Mouse (Mus musculus): ENCODE measurements at regions not wholly inside any gene's neighbourhood (a gene's known extent, or its start where the extent isn't known, plus 50 kb on each side); places are given as distances from the start of the nearest gene placed in this dataset.

DNA sequence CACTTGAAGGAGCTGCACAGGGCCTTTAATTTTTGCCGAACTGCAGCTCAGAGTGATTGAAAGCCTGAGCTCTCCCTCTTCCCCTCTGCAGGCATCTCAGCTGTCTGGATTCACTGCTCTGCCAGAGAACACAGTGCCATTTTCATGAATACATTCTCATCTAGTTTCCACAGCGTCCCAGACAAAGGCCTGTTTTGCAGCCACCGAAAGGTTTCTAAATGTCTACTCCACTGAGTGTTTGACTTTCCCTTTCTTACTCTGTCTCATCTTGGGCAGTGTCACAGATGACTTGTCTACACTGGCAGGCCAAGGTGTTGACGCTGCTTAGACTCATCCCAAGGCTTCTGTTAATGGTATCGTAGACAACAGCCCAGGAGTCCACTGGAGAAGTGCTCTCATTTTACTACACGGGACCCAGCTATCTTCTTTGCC lies 251.8 kb upstream of the Adcy2 start:
- no peaks in the 10 kb centered on the region for H3K36me3 ChIP-seq (ENCODE audit: control insufficient read depth, insufficient read depth, low read length)
- H3K4me1 ChIP-seq (ENCODE audit: control insufficient read depth, insufficient read depth, low read length) = no peaks in the 10 kb centered on the region
- no peaks in the 10 kb centered on the region for H3K27me3 ChIP-seq (ENCODE audit: control insufficient read depth, insufficient read depth, low read length)
- H3K27ac ChIP-seq (ENCODE audit: control insufficient read depth, insufficient read depth, low read depth, low read length) = no peak overlapping the region
- TF ChIP-seq CTCF (IDR thresholded peaks at IDR 0.05; ENCODE audit: control insufficient read depth, insufficient read depth, insufficient replicate concordance, low read depth, low read length) = no peak
- no peak for TF ChIP-seq POLR2A (IDR thresholded peaks at IDR 0.05; ENCODE audit: control insufficient read depth, low read depth, low read length)
- no peak overlapping the region for H3K4me3 ChIP-seq (ENCODE audit: control insufficient read depth, low read depth, low read length)

- no peaks in the 10 kb centered on the region for H3K27me3 ChIP-seq (ENCODE audit: control insufficient read depth, insufficient read depth, low read length)
- no peak overlapping the region for H3K4me3 ChIP-seq (ENCODE audit: control insufficient read depth, low read depth, low read length)
- H3K36me3 ChIP-seq (ENCODE audit: control insufficient read depth, insufficient read depth, low read length) = no peaks in the 10 kb centered on the region
- TF ChIP-seq POLR2A (IDR thresholded peaks at IDR 0.05; ENCODE audit: control insufficient read depth, low read depth, low read length) = no peak
- TF ChIP-seq CTCF (IDR thresholded peaks at IDR 0.05; ENCODE audit: control insufficient read depth, insufficient read depth, insufficient replicate concordance, low read depth, low read length) = no peak
- H3K27ac ChIP-seq (ENCODE audit: control insufficient read depth, insufficient read depth, low read depth, low read length) = no peak overlapping the region
- H3K4me1 ChIP-seq (ENCODE audit: control insufficient read depth, insufficient read depth, low read length) = no peaks in the 10 kb centered on the region
Measured at GRCm38 (mm10) chr13:69252335-69252734, 253.0 kb upstream of the Adcy2 start.

- Histone ChIP-seq H3K27me3 (ENCODE audit: control insufficient read depth, insufficient read depth, low read length) (no peaks in the 10 kb centered on the region), H3K36me3 (ENCODE audit: control insufficient read depth, insufficient read depth, low read length) (no peaks in the 10 kb centered on the region), H3K27ac (ENCODE audit: control insufficient read depth, insufficient read depth, low read depth, low read length) (no peak overlapping the region), H3K4me1 (ENCODE audit: control insufficient read depth, insufficient read depth, low read length) (no peaks in the 10 kb centered on the region), H3K4me3 (ENCODE audit: control insufficient read depth, low read depth, low read length) (no peak overlapping the region)
- TF ChIP-seq POLR2A (IDR thresholded peaks at IDR 0.05; ENCODE audit: control insufficient read depth, low read depth, low read length) (no peak), CTCF (IDR thresholded peaks at IDR 0.05; ENCODE audit: control insufficient read depth, insufficient read depth, insufficient replicate concordance, low read depth, low read length) (no peak)
Measured at GRCm38 (mm10) chr13:69260485-69260884, 261.1 kb upstream of the Adcy2 start.

DNA sequence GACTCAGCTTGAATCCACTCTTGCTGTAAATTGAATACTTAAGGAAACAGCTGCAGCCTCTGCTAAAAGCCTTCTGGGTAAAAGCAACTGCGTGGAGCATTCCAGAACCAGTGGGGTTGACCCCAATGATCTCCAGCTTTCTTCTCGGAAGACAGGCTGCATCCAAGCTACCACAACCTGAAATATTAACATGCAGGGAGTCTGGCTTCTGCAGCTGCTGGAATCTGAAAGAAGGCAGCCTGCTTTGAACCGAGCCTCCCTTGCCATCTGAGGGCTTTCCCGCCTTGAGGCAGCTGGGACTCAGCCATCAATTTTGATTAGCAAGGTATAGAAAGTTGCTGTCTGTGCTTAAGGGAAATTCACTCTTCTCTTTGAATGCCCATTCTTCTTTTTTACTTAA lies 261.6 kb upstream of the Adcy2 start:
- no peak overlapping the region for H3K4me3 ChIP-seq (ENCODE audit: control insufficient read depth, low read depth, low read length)
- no peaks in the 10 kb centered on the region for H3K36me3 ChIP-seq (ENCODE audit: control insufficient read depth, insufficient read depth, low read length)
- no peaks in the 10 kb centered on the region for H3K4me1 ChIP-seq (ENCODE audit: control insufficient read depth, insufficient read depth, low read length)
- no peak overlapping the region for H3K27ac ChIP-seq (ENCODE audit: control insufficient read depth, insufficient read depth, low read depth, low read length)
- TF ChIP-seq POLR2A (IDR thresholded peaks at IDR 0.05; ENCODE audit: control insufficient read depth, low read depth, low read length) = no peak
- H3K27me3 ChIP-seq (ENCODE audit: control insufficient read depth, insufficient read depth, low read length) = no peaks in the 10 kb centered on the region

DNA sequence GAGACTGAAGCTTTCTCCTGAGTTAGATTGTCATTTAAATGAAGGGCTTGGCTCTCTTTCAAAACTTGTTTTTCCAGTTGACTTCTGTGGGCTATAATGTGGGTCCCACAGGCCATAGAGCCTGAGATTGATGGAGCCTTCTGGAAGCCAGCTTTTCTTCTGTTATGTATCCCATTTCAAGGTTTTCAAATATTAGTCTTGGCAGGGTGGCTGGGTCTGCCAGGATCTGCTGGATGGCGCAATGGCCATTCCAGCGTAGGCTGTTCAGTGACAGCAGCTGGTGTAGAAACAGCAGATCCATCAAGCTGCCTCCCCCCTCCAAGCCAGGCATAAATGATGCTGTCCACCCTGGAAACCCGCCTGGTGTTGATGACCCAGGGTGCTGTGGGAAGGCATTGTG lies 264.4 kb upstream of the Adcy2 start:
- no peaks in the 10 kb centered on the region for H3K36me3 ChIP-seq (ENCODE audit: control insufficient read depth, insufficient read depth, low read length)
- no peaks in the 10 kb centered on the region for H3K4me1 ChIP-seq (ENCODE audit: control insufficient read depth, insufficient read depth, low read length)
- no peak for TF ChIP-seq POLR2A (IDR thresholded peaks at IDR 0.05; ENCODE audit: control insufficient read depth, low read depth, low read length)
- TF ChIP-seq CTCF (IDR thresholded peaks at IDR 0.05; ENCODE audit: control insufficient read depth, insufficient read depth, insufficient replicate concordance, low read depth, low read length) = no peak
- no peak overlapping the region for H3K4me3 ChIP-seq (ENCODE audit: control insufficient read depth, low read depth, low read length)
- H3K27me3 ChIP-seq (ENCODE audit: control insufficient read depth, insufficient read depth, low read length) = no peaks in the 10 kb centered on the region
- no peak overlapping the region for H3K27ac ChIP-seq (ENCODE audit: control insufficient read depth, insufficient read depth, low read depth, low read length)

DNA sequence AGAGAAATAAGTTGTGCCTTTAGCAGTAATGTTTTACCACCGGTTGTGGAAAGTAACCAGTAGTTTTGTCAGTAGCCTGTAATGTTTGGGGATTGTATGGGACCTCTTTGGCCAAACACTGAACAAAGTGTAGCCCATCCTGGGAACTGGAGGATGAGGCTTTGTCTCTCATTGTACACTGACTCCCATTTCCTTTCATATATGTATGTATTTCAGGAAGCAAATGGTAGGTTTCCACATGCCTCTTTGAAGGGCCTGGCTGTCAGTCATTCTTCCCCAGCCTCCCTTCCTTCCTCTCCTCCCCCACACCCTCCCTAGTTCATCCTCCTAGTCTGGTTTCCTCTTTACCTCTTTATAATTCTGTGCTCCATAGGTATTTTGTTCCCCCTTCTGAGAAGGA lies 266.7 kb upstream of the Adcy2 start:
- no peaks in the 10 kb centered on the region for H3K4me1 ChIP-seq (ENCODE audit: control insufficient read depth, insufficient read depth, low read length)
- TF ChIP-seq POLR2A (IDR thresholded peaks at IDR 0.05; ENCODE audit: control insufficient read depth, low read depth, low read length) = no peak
- no peak for TF ChIP-seq CTCF (IDR thresholded peaks at IDR 0.05; ENCODE audit: control insufficient read depth, insufficient read depth, insufficient replicate concordance, low read depth, low read length)
- H3K27ac ChIP-seq (ENCODE audit: control insufficient read depth, insufficient read depth, low read depth, low read length) = no peak overlapping the region
- no peak overlapping the region for H3K4me3 ChIP-seq (ENCODE audit: control insufficient read depth, low read depth, low read length)
- H3K36me3 ChIP-seq (ENCODE audit: control insufficient read depth, insufficient read depth, low read length) = no peaks in the 10 kb centered on the region
- H3K27me3 ChIP-seq (ENCODE audit: control insufficient read depth, insufficient read depth, low read length) = no peaks in the 10 kb centered on the region

DNA sequence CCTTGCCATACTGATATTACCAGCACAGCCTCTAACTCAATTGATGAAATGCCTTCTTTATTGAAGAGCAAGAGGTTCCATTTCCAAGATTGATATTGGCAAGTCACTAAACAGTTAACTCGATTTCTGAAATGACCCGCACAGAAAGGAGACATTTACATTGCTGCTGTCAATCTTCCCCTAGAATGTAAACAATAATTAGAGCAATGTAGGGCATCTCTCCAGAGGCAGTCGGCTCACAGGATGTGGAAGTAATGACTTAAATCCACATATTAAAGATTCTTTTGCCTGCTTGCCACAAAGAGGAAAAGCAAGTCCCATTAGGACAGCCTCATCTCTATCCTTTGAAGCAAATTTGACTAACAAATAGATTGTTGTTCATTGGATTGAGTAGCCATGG lies 261.0 kb upstream of the Nsun2 start:
- no peak for TF ChIP-seq POLR2A (IDR thresholded peaks at IDR 0.05; ENCODE audit: control insufficient read depth, low read depth, low read length)
- TF ChIP-seq CTCF (IDR thresholded peaks at IDR 0.05; ENCODE audit: control insufficient read depth, insufficient read depth, insufficient replicate concordance, low read depth, low read length) = no peak

GRCm38 (mm10) chr13:69279647-69280046 lies 253.9 kb upstream of the Nsun2 start:
- Histone ChIP-seq H3K27ac (ENCODE audit: control insufficient read depth, insufficient read depth, low read depth, low read length) (no peak overlapping the region), H3K27me3 (ENCODE audit: control insufficient read depth, insufficient read depth, low read length) (no peaks in the 10 kb centered on the region), H3K4me1 (ENCODE audit: control insufficient read depth, insufficient read depth, low read length) (no peaks in the 10 kb centered on the region), H3K4me3 (ENCODE audit: control insufficient read depth, low read depth, low read length) (no peak overlapping the region), H3K36me3 (ENCODE audit: control insufficient read depth, insufficient read depth, low read length) (no peaks in the 10 kb centered on the region)
- TF ChIP-seq CTCF (IDR thresholded peaks at IDR 0.05; ENCODE audit: control insufficient read depth, insufficient read depth, insufficient replicate concordance, low read depth, low read length) = no peak
- TF ChIP-seq POLR2A (IDR thresholded peaks at IDR 0.05; ENCODE audit: control insufficient read depth, low read depth, low read length) = no peak

More for the DNA sequence above, 261.0 kb upstream of the Nsun2 start:
- Histone ChIP-seq H3K4me1 (ENCODE audit: control insufficient read depth, insufficient read depth, low read length) (no peaks in the 10 kb centered on the region), H3K36me3 (ENCODE audit: control insufficient read depth, insufficient read depth, low read length) (no peaks in the 10 kb centered on the region), H3K4me3 (ENCODE audit: control insufficient read depth, low read depth, low read length) (no peak overlapping the region), H3K27me3 (ENCODE audit: control insufficient read depth, insufficient read depth, low read length) (no peaks in the 10 kb centered on the region), H3K27ac (ENCODE audit: control insufficient read depth, insufficient read depth, low read depth, low read length) (no peak overlapping the region)
